8 mouse cellular contexts compared by ENCODE assay signal in genomic region chr10:80577195-80578130, GRCm38 (mm10). TPM values are rescaled to one million over a fixed set of nuclear protein-coding genes. Genes with fewer than 3 reads are reported as not detected.
DNase-seq lines count a peak whose midpoint lies in the region; ATAC-seq lines count a peak whose summit lies in the region.

TSS of gene Klf16 (minus strand) at chr10:80577321.

- ATAC-seq in common myeloid progenitor, adult 5-6 weeks (replicated peaks; ENCODE audit: low read depth, poor library complexity, severe bottlenecking), result peak; percentile 60

- H3K36me3 ChIP-seq in megakaryocyte, embryonic 14.5 days (replicated peaks; ENCODE audit: low read length), result peaks cover 27% of the 10 kb centered on the region

- H3K4me3 ChIP-seq in megakaryocyte, embryonic 14.5 days (replicated peaks), result peak within 1 kb of the TSS; percentile 92

- DNase-seq in ZHBTc4 (ENCODE audit: low read depth, low spot score), result peak; percentile 97
- DNase-seq in gastrocnemius, adult 8-10 months (ENCODE audit: low spot score in 2 of 2), result peak; percentile 97
- DNase-seq in hindlimb bud, embryonic 11.5 days (ENCODE audit: extremely low spot score, low read depth, low spot score), result peak; percentile 77
- peak; percentile 92 to 97 for DNase-seq in left cerebral cortex, adult 8-10 months (ENCODE audit: low spot score in 2 of 2)
- DNase-seq in right cerebral cortex, postnatal 10 days (ENCODE audit: low spot score in 2 of 2), result peak; percentile 98
- peak; percentile 99 for DNase-seq in urinary bladder, postnatal 25 days (ENCODE audit: low spot score)

- no peaks in the 10 kb centered on the region for H3K9me3 ChIP-seq in megakaryocyte, embryonic 14.5 days

- H3K4me1 ChIP-seq in megakaryocyte, embryonic 14.5 days, result peaks cover 79% of the 10 kb centered on the region

- H3K27me3 ChIP-seq in megakaryocyte, embryonic 14.5 days (replicated peaks), result no peaks in the 10 kb centered on the region

RNA-seq across cellular contexts. Expression of gene Klf16, which starts in this region (rescaled TPM):
- total RNA-seq in common myeloid progenitor, adult 5-6 weeks (2017), result 8.6 and 10.6 TPM in 2 replicates
- total RNA-seq in gastrocnemius, adult 8-10 months (2022), result 1 to 10 TPM; 1.1 to 2.0 (median 1.3) TPM
- 10 to 100 TPM; 53.0 to 65.9 (median 61.2) TPM for total RNA-seq in left cerebral cortex, adult 8-10 months (2022)
- 35.6 and 98.1 TPM in 2 replicates for polyA plus RNA-seq in megakaryocyte, embryonic 14.5 days (2012; ENCODE audit: insufficient read depth, low replicate concordance)

Comparison
In these comparisons a context has a peak if more than half of its experiments do, and no peak if none do; other contexts are left out.
1. Peak in every context shown above with its lines: DNase-seq, ATAC-seq and H3K4me3 ChIP-seq.